Mouse (Mus musculus): ENCODE results near the gene Hnrnpr. TPM values are rescaled to one million over a fixed set of nuclear protein-coding genes. Genes with fewer than 3 reads are reported as not detected.

Hnrnpr gene
- total and polyA plus RNA-seq, 2 experiments from 2014 or later, result 98.0 to 162 TPM

GRCm38 (mm10) chr4:136285348-136285810 lies 25.4 kb upstream of the Hnrnpr start:
- peak overlapping the region; percentile 93 for H3K27ac ChIP-seq (ENCODE audit: low read depth, low read length)
- H3K9ac ChIP-seq (replicated peaks; ENCODE audit: low read length, poor library complexity, severe bottlenecking), result peak overlapping the region; percentile 54
- whole genome bisulfite sequencing, result under 1% methylated on average over 25 of the region's 25 CpGs
- H3K4me2 ChIP-seq (ENCODE audit: low read depth, low read length, poor library complexity, severe bottlenecking), result peak overlapping the region; percentile 61
- no peaks in the 10 kb centered on the region for H3K9me3 ChIP-seq (ENCODE audit: low read length)
- peak; percentile 98 for DNase-seq (ENCODE audit: low spot score)
- peak; percentile 91 for ATAC-seq (ENCODE audit: low FRiP score)
- peak overlapping the region; percentile 72 for H3K4me3 ChIP-seq (ENCODE audit: low read depth, low read length)
- H3K4me1 ChIP-seq (ENCODE audit: insufficient read depth, low read length), result peaks cover 10% of the 10 kb centered on the region; the same call in 1 of the 2 replicates
- peaks cover 11% of the 10 kb centered on the region; the same call in 1 of the 2 replicates for H3K36me3 ChIP-seq (ENCODE audit: insufficient read depth, low read length)
- no peaks in the 10 kb centered on the region for H3K27me3 ChIP-seq (ENCODE audit: insufficient read depth, low read length)
- peak; percentile 15; the same call in 1 of the 2 replicates for TF ChIP-seq CTCF (IDR thresholded peaks at IDR 0.05)

- H3K4me3 ChIP-seq (ENCODE audit: low read depth, low read length), result peak overlapping the region; percentile 72
- 0% methylated on average over 29 of the region's 29 CpGs for WGBS
- H3K27me3 ChIP-seq (ENCODE audit: insufficient read depth, low read length), result no peaks in the 10 kb centered on the region
- H3K9ac ChIP-seq (replicated peaks; ENCODE audit: low read length, poor library complexity, severe bottlenecking), result peak overlapping the region; percentile 79
- peaks cover 13% of the 10 kb centered on the region; the same call in 1 of the 2 replicates for H3K36me3 ChIP-seq (ENCODE audit: insufficient read depth, low read length)
- no peak for TF ChIP-seq CTCF (IDR thresholded peaks at IDR 0.05)
- peak; percentile 98 for DNase-seq (ENCODE audit: low spot score)
- no peaks in the 10 kb centered on the region for H3K9me3 ChIP-seq (ENCODE audit: low read length)
- H3K27ac ChIP-seq (ENCODE audit: low read depth, low read length), result peak overlapping the region; percentile 93
- peak; percentile 85 for ATAC-seq (ENCODE audit: low FRiP score)
- H3K4me2 ChIP-seq (ENCODE audit: low read depth, low read length, poor library complexity, severe bottlenecking), result peak overlapping the region; percentile 70
- H3K4me1 ChIP-seq (ENCODE audit: insufficient read depth, low read length), result peaks cover 10% of the 10 kb centered on the region; the same call in 1 of the 2 replicates
These were observed 24.9 kb upstream of the Hnrnpr start for GRCm38 (mm10) chr4:136285811-136286371.

DNA sequence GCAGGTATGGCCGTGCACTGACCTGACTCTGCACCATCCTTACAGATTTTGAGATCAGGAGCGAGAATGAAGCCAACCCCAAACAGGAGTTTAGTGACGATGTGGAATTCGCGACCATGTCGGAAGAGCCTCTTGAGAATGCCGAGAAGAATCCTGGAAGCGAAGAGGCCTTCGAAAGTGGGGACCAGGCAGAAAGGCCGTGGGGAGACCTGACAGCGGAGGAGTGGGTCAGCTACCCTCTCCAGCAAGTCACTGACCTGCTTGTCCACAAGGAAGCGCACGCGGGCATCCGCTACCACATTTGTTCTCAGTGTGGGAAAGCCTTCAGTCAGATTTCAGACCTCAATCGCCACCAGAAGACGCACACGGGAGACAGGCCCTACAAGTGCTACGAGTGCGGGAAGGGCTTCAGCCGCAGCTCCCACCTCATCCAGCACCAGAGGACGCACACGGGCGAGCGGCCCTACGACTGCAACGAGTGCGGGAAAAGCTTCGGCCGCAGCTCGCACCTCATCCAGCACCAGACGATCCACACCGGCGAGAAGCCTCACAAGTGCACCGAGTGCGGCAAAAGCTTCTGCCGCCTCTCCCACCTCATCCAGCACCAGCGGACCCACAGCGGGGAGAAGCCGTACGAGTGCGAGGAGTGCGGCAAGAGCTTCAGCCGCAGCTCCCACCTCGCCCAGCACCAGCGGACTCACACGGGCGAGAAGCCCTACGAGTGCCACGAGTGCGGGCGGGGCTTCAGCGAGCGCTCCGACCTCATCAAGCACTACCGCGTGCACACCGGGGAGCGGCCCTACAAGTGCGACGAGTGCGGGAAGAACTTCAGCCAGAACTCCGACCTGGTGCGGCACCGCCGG lies 20.6 kb upstream of the Hnrnpr start:
- Histone ChIP-seq H3K4me2 (ENCODE audit: low read depth, low read length, poor library complexity, severe bottlenecking) (no peak overlapping the region), H3K4me3 (ENCODE audit: low read depth, low read length) (no peak overlapping the region), H3K27me3 (ENCODE audit: insufficient read depth, low read length) (no peaks in the 10 kb centered on the region), H3K27ac (ENCODE audit: low read depth, low read length) (no peak overlapping the region), H3K36me3 (ENCODE audit: insufficient read depth, low read length) (peaks cover 31% of the 10 kb centered on the region), H3K9me3 (ENCODE audit: low read length) (no peaks in the 10 kb centered on the region), H3K4me1 (ENCODE audit: insufficient read depth, low read length) (no peaks in the 10 kb centered on the region; the same call in 1 of the 2 replicates), H3K9ac (replicated peaks; ENCODE audit: low read length, poor library complexity, severe bottlenecking) (no peak overlapping the region)
- no peak for DNase-seq (ENCODE audit: low spot score)
- WGBS, result 38% methylated on average over 66 of the region's 66 CpGs
- 0 out of 2 replicates have a peak, but pooled peaks have one; percentile 9 for TF ChIP-seq CTCF (IDR thresholded peaks at IDR 0.05)
- no peak for ATAC-seq (ENCODE audit: low FRiP score)

DNA sequence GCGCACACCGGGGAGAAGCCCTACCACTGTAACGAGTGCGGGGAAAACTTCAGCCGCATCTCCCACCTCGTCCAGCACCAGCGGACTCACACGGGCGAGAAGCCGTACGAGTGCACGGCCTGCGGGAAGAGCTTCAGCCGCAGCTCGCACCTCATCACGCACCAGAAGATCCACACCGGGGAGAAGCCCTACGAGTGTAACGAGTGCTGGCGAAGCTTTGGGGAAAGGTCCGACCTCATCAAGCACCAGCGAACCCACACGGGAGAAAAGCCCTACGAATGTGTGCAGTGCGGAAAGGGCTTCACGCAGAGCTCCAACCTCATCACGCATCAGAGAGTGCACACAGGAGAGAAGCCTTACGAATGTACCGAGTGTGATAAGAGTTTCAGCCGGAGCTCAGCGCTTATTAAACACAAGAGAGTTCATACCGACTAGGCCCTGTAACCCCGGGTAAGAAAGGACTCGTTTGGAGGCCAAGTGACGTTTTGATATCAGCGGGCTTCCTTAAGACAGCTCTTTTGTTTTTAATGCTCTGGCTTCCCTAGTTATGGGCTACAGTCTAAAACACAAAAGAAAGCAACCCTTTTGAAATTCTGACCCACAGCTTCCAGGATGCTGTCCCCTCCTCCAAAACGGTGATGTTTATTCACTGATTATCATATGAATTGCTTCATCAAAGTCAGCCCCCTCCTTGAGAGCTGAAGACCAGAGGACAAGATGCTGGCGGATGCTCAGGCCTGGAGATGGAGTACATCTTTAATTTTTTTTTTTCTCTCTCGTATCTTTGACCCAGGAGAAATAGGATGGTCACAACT lies 19.8 kb upstream of the Hnrnpr start:
- Histone ChIP-seq H3K9me3 (ENCODE audit: low read length) (no peaks in the 10 kb centered on the region), H3K4me2 (ENCODE audit: low read depth, low read length, poor library complexity, severe bottlenecking) (no peak overlapping the region), H3K4me3 (ENCODE audit: low read depth, low read length) (no peak overlapping the region), H3K27me3 (ENCODE audit: insufficient read depth, low read length) (no peaks in the 10 kb centered on the region), H3K36me3 (ENCODE audit: insufficient read depth, low read length) (peaks cover 31% of the 10 kb centered on the region), H3K27ac (ENCODE audit: low read depth, low read length) (no peak overlapping the region), H3K9ac (replicated peaks; ENCODE audit: low read length, poor library complexity, severe bottlenecking) (no peak overlapping the region), H3K4me1 (ENCODE audit: insufficient read depth, low read length) (no peaks in the 10 kb centered on the region; the same call in 1 of the 2 replicates)
- ATAC-seq (ENCODE audit: low FRiP score) (no peak), DNase-seq (ENCODE audit: low spot score) (no peak)
- WGBS, result 36% methylated on average over 39 of the region's 39 CpGs
- no peak for TF ChIP-seq CTCF (IDR thresholded peaks at IDR 0.05)

DNA sequence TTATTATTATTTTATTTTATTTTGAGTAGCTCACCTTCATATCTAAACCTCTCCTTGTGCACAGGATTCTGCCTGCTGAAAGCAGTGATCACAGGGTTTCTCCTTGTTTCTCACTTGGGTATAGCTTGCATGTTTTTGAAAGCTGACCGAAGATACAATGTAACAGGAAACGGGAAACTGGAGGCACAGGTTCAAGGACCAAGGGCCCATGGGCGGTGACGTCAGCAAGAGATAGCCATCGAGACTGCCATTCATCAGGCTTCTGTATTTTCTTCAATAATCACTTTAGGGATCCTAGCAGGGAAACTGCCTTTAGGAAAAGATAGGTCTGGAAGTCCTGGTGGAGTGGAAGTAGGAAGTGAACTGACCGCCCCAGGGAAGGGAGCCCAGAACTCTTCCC lies 19.1 kb upstream of the Hnrnpr start:
- no peak for ATAC-seq (ENCODE audit: low FRiP score)

More for the DNA sequence above, 19.1 kb upstream of the Hnrnpr start:
- DNase-seq (ENCODE audit: low spot score), result no peak
- WGBS, result 92% methylated on average over 6 of the region's 6 CpGs
- no peak for TF ChIP-seq CTCF (IDR thresholded peaks at IDR 0.05)
- no peaks in the 10 kb centered on the region for H3K4me1 ChIP-seq (ENCODE audit: insufficient read depth, low read length)
- H3K27me3 ChIP-seq (ENCODE audit: insufficient read depth, low read length), result no peaks in the 10 kb centered on the region
- H3K9ac ChIP-seq (replicated peaks; ENCODE audit: low read length, poor library complexity, severe bottlenecking), result no peak overlapping the region
- H3K36me3 ChIP-seq (ENCODE audit: insufficient read depth, low read length), result peaks cover 31% of the 10 kb centered on the region
- H3K4me2 ChIP-seq (ENCODE audit: low read depth, low read length, poor library complexity, severe bottlenecking), result no peak overlapping the region
- no peaks in the 10 kb centered on the region for H3K9me3 ChIP-seq (ENCODE audit: low read length)
- H3K27ac ChIP-seq (ENCODE audit: low read depth, low read length), result no peak overlapping the region
- H3K4me3 ChIP-seq (ENCODE audit: low read depth, low read length), result no peak overlapping the region

Data from midbrain, postnatal 0 days (tissue).